Mouse (Mus musculus) kidney, adult 2 months (tissue): ENCODE results near the gene Slc40a1.

Experiments
- CTCF ChIP-seq: fragments of 200-500 bp; conservative IDR thresholded peaks from 2 replicates; pipeline ENCODE4 v1.5.1; 2011; ENCODE audit warnings: low read depth, mild to moderate bottlenecking, control low read depth, low read length, moderate library complexity, mixed read lengths; ENCODE audit not compliant: insufficient read depth, insufficient read length
- POLR2A ChIP-seq: fragments of 200-500 bp; IDR thresholded peaks from one replicate; pipeline ENCODE4 v1.6.1; 2011; ENCODE audit warnings: low read depth, low read length, control low read depth

- TF ChIP-seq CTCF (no peak), POLR2A (no peak)
These were observed 21.5 kb upstream of the Slc40a1 start for GRCm38 (mm10) chr1:45947843-45948242.
